Comparison of ENCODE assay signal across 8 mouse cellular contexts in genomic region chr7:75398904-75399724, GRCm38 (mm10). TPM values are rescaled to one million over a fixed set of nuclear protein-coding genes. Genes with fewer than 3 reads are reported as not detected.
A peak's percentile ranks its signal among the peaks of the same experiment; 100 is the strongest.
DNase-seq lines count a peak whose midpoint lies in the region; ATAC-seq and TF ChIP-seq lines count a peak whose summit lies in the region.

No protein-coding gene starts in this region.

- peak; percentile 66 for DNase-seq in CD4-positive helper T cell, adult 2 months (ENCODE audit: low read depth, low spot score)
- no peak for DNase-seq in Patski (ENCODE audit: low read depth, low spot score)
- DNase-seq in embryo, embryonic 9.5 days (ENCODE audit: extremely low spot score): peak; percentile 65
- peak; percentile 92 for DNase-seq in kidney, postnatal 0 days (ENCODE audit: low spot score)
- DNase-seq in liver, postnatal 0 days: peak; percentile 38
- peak; percentile 69 for DNase-seq in retina, postnatal 1 day
- DNase-seq in c-Kit-positive CD71-positive TER-119-positive erythroid progenitor cells, embryonic 14.5 days (ENCODE audit: low spot score): no peak

- WGBS in heart, embryonic 11.5 days (ENCODE audit: insufficient replicate concordance): 46% methylated on average over 7 of the region's 7 CpGs
- WGBS in kidney, postnatal 0 days: 35% methylated on average over 7 of the region's 7 CpGs
- WGBS in liver, postnatal 0 days (ENCODE audit: insufficient replicate concordance): 38% methylated on average over 7 of the region's 7 CpGs

- no peaks in the 10 kb centered on the region for H3K9me3 ChIP-seq in heart, embryonic 11.5 days (replicated peaks; ENCODE audit: control insufficient read depth, low read length)
- H3K9me3 ChIP-seq in kidney, postnatal 0 days (replicated peaks; ENCODE audit: low read length): no peaks in the 10 kb centered on the region
- no peaks in the 10 kb centered on the region for H3K9me3 ChIP-seq in liver, postnatal 0 days (ENCODE audit: low read length)

- peak overlapping the region; percentile 13; the same call in 1 of the 2 replicates for H3K9ac ChIP-seq in heart, embryonic 11.5 days (ENCODE audit: low read depth, low read length)
- H3K9ac ChIP-seq in kidney, postnatal 0 days (ENCODE audit: low read depth, low read length): no peak overlapping the region
- H3K9ac ChIP-seq in liver, postnatal 0 days (replicated peaks): no peak overlapping the region

- peak; percentile 86 for ATAC-seq in Patski
- peak; percentile 75 for ATAC-seq in heart, embryonic 11.5 days (replicated peaks; ENCODE audit: insufficient number of reproducible peaks, low FRiP score, low TSS enrichment)
- peak; percentile 89 for ATAC-seq in kidney, postnatal 0 days (replicated peaks; ENCODE audit: low FRiP score, low read depth)
- ATAC-seq in liver, postnatal 0 days: peak; percentile 55

- no peaks in the 10 kb centered on the region for H3K36me3 ChIP-seq in heart, embryonic 11.5 days (ENCODE audit: control insufficient read depth, insufficient read depth, low read length)
- no peaks in the 10 kb centered on the region for H3K36me3 ChIP-seq in kidney, postnatal 0 days (ENCODE audit: insufficient read depth, low read length)
- no peaks in the 10 kb centered on the region for H3K36me3 ChIP-seq in liver, postnatal 0 days (replicated peaks; ENCODE audit: insufficient read depth, low read length)

- TF ChIP-seq CTCF in Patski (IDR thresholded peaks at IDR 0.05): peak; percentile 93
- peak; percentile 82 for TF ChIP-seq CTCF in kidney, postnatal 0 days (IDR thresholded peaks at IDR 0.05; ENCODE audit: low read depth)
- peak; percentile 78 for TF ChIP-seq CTCF in liver, postnatal 0 days (IDR thresholded peaks at IDR 0.05; ENCODE audit: low read depth)

- POLR2A ChIA-PET in Patski (lab: Charles Lee): interaction anchor here (0.6 kb wide), 1 partner anchor 61 kb away, joined by 3 read pairs; no protein-coding TSS in a partner anchor

- CTCF ChIA-PET in Patski (lab: Charles Lee): interaction anchor here (0.6 to 3.3 kb wide), 21 partner anchors 10 to 281 kb away, joined by 3 to 29 read pairs (median 3); no protein-coding TSS in a partner anchor

- no peak overlapping the region for H3K4me3 ChIP-seq in heart, embryonic 11.5 days (ENCODE audit: low read depth, low read length)
- H3K4me3 ChIP-seq in kidney, postnatal 0 days (replicated peaks; ENCODE audit: low read depth, low read length): no peak overlapping the region
- H3K4me3 ChIP-seq in liver, postnatal 0 days (ENCODE audit: low read depth, low read length): no peak overlapping the region

- TF ChIP-seq EP300 in liver, postnatal 0 days (IDR thresholded peaks at IDR 0.05; ENCODE audit: low read depth): peak; percentile 27; the same call in 1 of the 2 replicates

- H3K4me1 ChIP-seq in heart, embryonic 11.5 days (ENCODE audit: control insufficient read depth, insufficient read depth, low read length): peaks cover 24% of the 10 kb centered on the region
- H3K4me1 ChIP-seq in kidney, postnatal 0 days (replicated peaks; ENCODE audit: insufficient read depth, low read length): no peaks in the 10 kb centered on the region
- H3K4me1 ChIP-seq in liver, postnatal 0 days (ENCODE audit: insufficient read depth): no peaks in the 10 kb centered on the region

- in situ Hi-C loops in Patski (cut with MboI; ENCODE audit: low pct_unique_long_range_greater_than_20kb): loop anchor here (25.0 kb wide), 1 partner anchor 463 kb away; no protein-coding TSS in a partner anchor

- no peaks in the 10 kb centered on the region for H3K27me3 ChIP-seq in Patski
- no peaks in the 10 kb centered on the region for H3K27me3 ChIP-seq in heart, embryonic 11.5 days (ENCODE audit: control insufficient read depth, insufficient read depth, low read length)
- H3K27me3 ChIP-seq in kidney, postnatal 0 days (ENCODE audit: insufficient read depth, low read length): no peaks in the 10 kb centered on the region
- H3K27me3 ChIP-seq in liver, postnatal 0 days (ENCODE audit: insufficient read depth, low read length): no peaks in the 10 kb centered on the region

- no peak overlapping the region for H3K4me2 ChIP-seq in heart, embryonic 11.5 days
- no peak overlapping the region for H3K4me2 ChIP-seq in kidney, postnatal 0 days (ENCODE audit: low read length)
- H3K4me2 ChIP-seq in liver, postnatal 0 days (ENCODE audit: low read depth, low read length): no peak overlapping the region

- 0 out of 2 replicates have a peak overlapping the region, but pooled peaks have one; percentile 2 for H3K27ac ChIP-seq in heart, embryonic 11.5 days (ENCODE audit: low read depth, low read length)
- peak overlapping the region; percentile 13; the same call in 1 of the 2 replicates for H3K27ac ChIP-seq in kidney, postnatal 0 days
- H3K27ac ChIP-seq in liver, postnatal 0 days (ENCODE audit: low read depth): no peak overlapping the region

RNA-seq across cellular contexts. Expression of gene Akap13, which starts 56.2 kb away (rescaled TPM):
- 17.3 TPM for polyA plus RNA-seq in Patski (2021)
- polyA plus RNA-seq in heart, embryonic 11.5 days (2014; fragmentation: Nextera tagmentation; extraction: Ambion mirVana): 49.0 and 68.1 TPM in 2 replicates
- 24.3 and 27.9 TPM in 2 replicates for polyA plus RNA-seq in kidney, postnatal 0 days (2015; fragmentation: Nextera tagmentation; extraction: Ambion mirVana)
- 21.2 and 25.7 TPM in 2 replicates for polyA plus RNA-seq in liver, postnatal 0 days (2015; fragmentation: Nextera tagmentation; extraction: Ambion mirVana)

Comparison
In these comparisons a context has a peak if more than half of its experiments do, and no peak if none do; other contexts are left out.
1. DNase-seq: peak in CD4-positive helper T cell, adult 2 months (single experiment), embryo, embryonic 9.5 days (single experiment), kidney, postnatal 0 days (single experiment), liver, postnatal 0 days (single experiment) and retina, postnatal 1 day (single experiment); none in Patski (single experiment) and c-Kit-positive CD71-positive TER-119-positive erythroid progenitor cells, embryonic 14.5 days (single experiment).
2. Peak in every context shown above with its lines, with median percentiles within 50 percentile points of each other: ATAC-seq and CTCF ChIP-seq.